12 mouse cellular contexts compared by ENCODE assay signal in the genomic region with DNA sequence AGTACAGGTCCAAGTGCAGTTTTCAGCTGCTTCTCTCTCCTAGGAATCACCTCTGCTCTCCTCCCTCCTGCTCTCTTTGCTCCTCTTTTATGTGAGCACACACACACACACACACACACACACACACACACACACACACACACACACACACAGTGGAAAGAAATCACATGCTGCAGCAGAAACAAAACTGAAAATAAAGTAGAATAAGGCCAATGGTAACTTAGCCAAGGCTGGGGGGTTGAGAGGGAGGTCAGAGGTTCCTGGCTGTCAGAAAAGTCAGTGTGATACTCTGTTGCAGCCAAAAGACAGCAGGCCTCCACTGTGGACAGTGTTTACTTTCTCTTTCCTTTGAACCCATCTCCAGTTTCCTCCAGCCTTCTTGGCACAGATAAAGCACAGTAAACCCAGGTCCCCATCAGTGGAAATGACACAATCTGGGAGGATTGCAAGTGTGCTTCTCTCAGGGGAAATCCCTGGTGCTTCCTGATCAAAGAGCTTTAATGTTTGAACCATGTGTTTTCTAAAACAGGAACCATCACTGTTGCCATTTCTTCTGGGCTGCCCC. TPM values are rescaled to one million over a fixed set of nuclear protein-coding genes. Genes with fewer than 3 reads are reported as not detected.
DNase-seq lines count a peak whose midpoint lies in the region; ATAC-seq and TF ChIP-seq lines count a peak whose summit lies in the region.
"Not testable (repeated sequence)": the region's sequence is repeated elsewhere in the genome, so short reads cannot be mapped to it uniquely, and the experiment has no call there.
"Had no signal": no experiment of that assay in that cellular context is flagged by ENCODE, and none has a peak within 500 bp of the region (broad histone marks: within the 10 kb centered on the region; RNA-seq: fewer than 3 reads in every experiment).

Gene Gbp10 (minus strand): TSS at position 51 of the 565 bp plus-strand sequence.

- not testable (repeated sequence) for TF ChIP-seq CTCF in spleen, adult 2 months (IDR thresholded peaks at IDR 0.05; ENCODE audit: extremely low read depth, insufficient read depth, insufficient read length, insufficient replicate concordance)

- H3K4me2 ChIP-seq in heart, embryonic 16.5 days (ENCODE audit: low read depth, low read length); liver, embryonic 11.5 days: not testable (repeated sequence)

- peak; percentile 60; the same call in 1 of the 2 replicates for ATAC-seq in heart, embryonic 16.5 days (replicated peaks; ENCODE audit: extremely low read depth, insufficient read depth, low FRiP score)
- peak; percentile 69; the same call in 1 of the 2 replicates for ATAC-seq in liver, embryonic 11.5 days (replicated peaks; ENCODE audit: low FRiP score)

- not testable (repeated sequence) for H3K36me3 ChIP-seq in heart, embryonic 16.5 days (ENCODE audit: control insufficient read depth, insufficient read depth); liver, embryonic 11.5 days (ENCODE audit: control insufficient read depth, insufficient read depth, low read length); spleen, adult 2 months (ENCODE audit: control insufficient read depth, insufficient read depth, low read length)

- DNase-seq in A20 (ENCODE audit: low read depth, low spot score): peak; percentile 42
- DNase-seq in adrenal gland, postnatal 10 days: peak; percentile 19
- DNase-seq in gastrocnemius, adult 18-20 months (ENCODE audit: low spot score): peak; percentile 24
- DNase-seq in kidney, adult 8-10 months: peak; percentile 2 to 21
- not testable (repeated sequence) for DNase-seq in liver, embryonic 11.5 days (ENCODE audit: low spot score)
- peak; percentile 10 for DNase-seq in lung, postnatal 14 days
- peak in 1 of 2 experiments; percentile 27 for DNase-seq in spleen, adult 2 months (ENCODE audit: low read depth in 1 of 2, low spot score in 2 of 2)

- not testable (repeated sequence) for H3K4me3 ChIP-seq in heart, embryonic 16.5 days (ENCODE audit: low read length); liver, embryonic 11.5 days (ENCODE audit: low read depth, low read length); spleen, adult 2 months (ENCODE audit: extremely low read depth, insufficient read depth, insufficient read length)

- H3K9ac ChIP-seq in heart, embryonic 16.5 days (ENCODE audit: low read length); liver, embryonic 11.5 days (ENCODE audit: low read depth, low read length): not testable (repeated sequence)

- not testable (repeated sequence) for H3K27me3 ChIP-seq in heart, embryonic 16.5 days (ENCODE audit: control insufficient read depth, insufficient read depth, low read length); liver, embryonic 11.5 days (replicated peaks; ENCODE audit: control insufficient read depth, insufficient read depth, low read length); spleen, adult 2 months (ENCODE audit: control insufficient read depth, insufficient read depth, low read length)

- TF ChIP-seq POLR2A in spleen, adult 2 months (IDR thresholded peaks at IDR 0.05; ENCODE audit: low read depth, low read length): not testable (repeated sequence)

- H3K4me1 ChIP-seq in heart, embryonic 16.5 days (ENCODE audit: control insufficient read depth, insufficient read depth, low read length); liver, embryonic 11.5 days (replicated peaks; ENCODE audit: control insufficient read depth, insufficient read depth, low read length); spleen, adult 2 months (ENCODE audit: control insufficient read depth, insufficient read depth, insufficient read length): not testable (repeated sequence)

- not testable (repeated sequence) for H3K27ac ChIP-seq in heart, embryonic 16.5 days (ENCODE audit: low read length); liver, embryonic 11.5 days (ENCODE audit: low read depth, low read length)
- peak within 1 kb of the TSS; percentile 60 for H3K27ac ChIP-seq in spleen, adult 2 months (ENCODE audit: insufficient read depth, low read length)

- not testable (repeated sequence) for H3K9me3 ChIP-seq in heart, embryonic 16.5 days (replicated peaks; ENCODE audit: control insufficient read depth, low read length); liver, embryonic 11.5 days (ENCODE audit: control insufficient read depth, low read length)

RNA-seq across cellular contexts. Expression of gene Gbp10, which starts in this region (rescaled TPM):
- total RNA-seq in adrenal gland, postnatal 10 days (2021): under 1 TPM; 0.36 to 0.88 TPM
- total RNA-seq in gastrocnemius, adult 18-20 months (2021): 1 to 10 TPM; 1.3 to 4.5 TPM
- 0.64 TPM in 1 of 2 replicates, not detected in the other for polyA plus RNA-seq in heart, embryonic 16.5 days (2015; fragmentation: Nextera tagmentation; extraction: Ambion mirVana)
- polyA plus RNA-seq in liver, embryonic 11.5 days (2014; fragmentation: Nextera tagmentation; extraction: Ambion mirVana): 0.23 TPM in 1 of 2 replicates, not detected in the other
- polyA plus RNA-seq in spleen, adult 2 months (2012; rRNA removed): 1.1 and 1.9 TPM in 2 replicates
- total RNA-seq: layer of hippocampus, postnatal 36 days had no signal
- polyA plus RNA-seq: heart, embryonic 11.5 days; intestine, embryonic 16.5 days; limb, embryonic 13.5 days had no signal

Comparison
In these comparisons a context has a peak if more than half of its experiments do, and no peak if none do; other contexts are left out.
1. Peak in DNase-seq in adrenal gland, postnatal 10 days; RNA of the gene not detected or under 1 TPM.
2. Peak in ATAC-seq in heart, embryonic 16.5 days; RNA of the gene not detected or under 1 TPM.
3. Peak in ATAC-seq in liver, embryonic 11.5 days; RNA of the gene not detected or under 1 TPM.